Mouse (Mus musculus) neural tube, embryonic 11.5 days (tissue): ENCODE measurements around the gene Coq6. TPM values are rescaled to one million over a fixed set of nuclear protein-coding genes. Genes with fewer than 3 reads are reported as not detected.
A peak's percentile ranks its signal among the peaks of the same experiment; 100 is the strongest.

Experiments
- ATAC-seq: fragments of 200-750 bp; cut with Nextera tagmentation; 2 replicates; pipeline ENCODE4 v1.8.0; 2017; ENCODE audit warnings: moderate number of reproducible peaks, mild to moderate bottlenecking, moderate TSS enrichment, moderate library complexity; ENCODE audit not compliant: insufficient read depth, low FRiP score, low TSS enrichment
- DNase-seq: peaks from one replicate; pipeline ENCODE4 v3.0.0-alpha.2; 2015; ENCODE audit warnings: low spot score
- H3K27ac ChIP-seq: fragments of 300-500 bp; sonication (generic); 2 replicates; pipeline ENCODE4 v1.5.1; 2014; ENCODE audit warnings: low read depth, mild to moderate bottlenecking, low read length
- H3K27me3 ChIP-seq: fragments of 300-500 bp; sonication (generic); 2 replicates; pipeline ENCODE4 v1.6.1; 2014; ENCODE audit warnings: mild to moderate bottlenecking, low read length, mixed read lengths; ENCODE audit not compliant: control insufficient read depth, insufficient read depth
- H3K36me3 ChIP-seq: fragments of 300-500 bp; sonication (generic); 2 replicates; pipeline ENCODE4 v1.6.1; 2014; ENCODE audit warnings: mild to moderate bottlenecking, low read length, moderate library complexity, mixed read lengths; ENCODE audit not compliant: control insufficient read depth, insufficient read depth
- H3K4me1 ChIP-seq: fragments of 300-500 bp; sonication (generic); 2 replicates; pipeline ENCODE4 v1.6.1; 2014; ENCODE audit warnings: low read length, mixed read lengths; ENCODE audit not compliant: control insufficient read depth, insufficient read depth
- H3K4me2 ChIP-seq: fragments of 300-500 bp; sonication (generic); 2 replicates; pipeline ENCODE4 v1.6.1; 2014; ENCODE audit warnings: low read depth, mild to moderate bottlenecking, moderate library complexity
- H3K4me3 ChIP-seq: fragments of 300-500 bp; sonication (generic); 2 replicates; pipeline ENCODE4 v1.5.1; 2014; ENCODE audit warnings: low read depth, low read length
- H3K9ac ChIP-seq: fragments of 300-500 bp; sonication (generic); 2 replicates; pipeline ENCODE4 v1.6.1; 2014; ENCODE audit warnings: mild to moderate bottlenecking, low read length
- H3K9me3 ChIP-seq: fragments of 300-500 bp; sonication (generic); 2 replicates; pipeline ENCODE4 v1.6.1; 2016; ENCODE audit warnings: low read length; ENCODE audit not compliant: control insufficient read depth
- WGBS: fragments of 180-500 bp; shearing (Covaris S2); extraction: QIAGEN DNeasy Blood & Tissue Kit; methylation state at CpG from one replicate; pipeline ENCODE4 v1.1.7; 2014; 5-methylcytosine and 5-hydroxymethylcytosine counted together
- polyA plus RNA-seq: library from polyadenylated mRNA; unstranded; fragments of >200 nt; fragmentation: Nextera tagmentation; extraction: Ambion mirVana; gene quantifications from 2 replicates; pipeline ENCODE4 v1.2.1, GENCODE M21; 2014

Coq6 gene
- polyA plus RNA-seq, 1 experiment from 2014 or later: 43.0 TPM

DNA sequence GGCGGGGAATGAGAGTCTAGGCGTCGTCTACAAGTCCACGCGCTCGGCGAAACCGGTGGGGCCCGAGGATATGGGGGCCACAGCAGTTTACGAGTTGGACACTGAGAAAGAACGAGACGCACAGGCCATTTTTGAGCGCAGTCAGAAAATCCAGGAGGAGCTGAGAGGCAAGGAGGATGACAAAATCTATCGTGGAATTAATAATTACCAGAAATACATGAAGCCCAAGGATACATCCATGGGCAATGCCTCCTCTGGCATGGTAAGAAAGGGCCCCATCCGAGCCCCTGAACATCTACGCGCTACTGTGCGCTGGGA lies 56.1 kb downstream of the Coq6 start:
- Histone ChIP-seq H3K9ac (peak overlapping the region; percentile 71), H3K4me3 (peak overlapping the region; percentile 54), H3K36me3 (no peaks in the 10 kb centered on the region), H3K9me3 (0 out of 2 replicates have a peak, but pooled peaks cover 2% of the 10 kb centered on the region), H3K27me3 (no peaks in the 10 kb centered on the region), H3K4me1 (no peaks in the 10 kb centered on the region), H3K4me2 (peak overlapping the region; percentile 77), H3K27ac (no peak overlapping the region)
- DNase-seq (no peak), ATAC-seq (peak; percentile 45; the same call in 1 of the 2 replicates)
- WGBS: 33% methylated on average over 18 of the region's 18 CpGs

Other genes starting within 250 kb of the Coq6 start
- gene Dnal1, start 247.3 kb upstream of the Coq6 start, polyA plus RNA-seq: 5.5 and 6.2 TPM in 2 replicates
- 1.6 and 2.5 TPM in 2 replicates for gene Pnma1, start 213.2 kb upstream of the Coq6 start, polyA plus RNA-seq
- 4.4 and 5.9 TPM in 2 replicates for gene Elmsan1, start 142.8 kb upstream of the Coq6 start, polyA plus RNA-seq
- gene Ptgr2, start 76.4 kb upstream of the Coq6 start, polyA plus RNA-seq: 15.5 and 16.4 TPM in 2 replicates
- 119 and 125 TPM in 2 replicates for gene Zfp410, start 44.8 kb upstream of the Coq6 start, polyA plus RNA-seq
- 7.5 and 9.7 TPM in 2 replicates for gene Fam161b, start 176 bp downstream of the Coq6 start, polyA plus RNA-seq
- 9.9 and 12.4 TPM in 2 replicates for gene Entpd5, start 47.4 kb downstream of the Coq6 start, polyA plus RNA-seq
- gene Bbof1, start 47.4 kb downstream of the Coq6 start, polyA plus RNA-seq: 0.84 and 1.2 TPM in 2 replicates
- gene Rnf113a2, start 55.5 kb downstream of the Coq6 start, polyA plus RNA-seq: 28.1 and 29.7 TPM in 2 replicates
- 22.3 and 25.7 TPM in 2 replicates for gene Aldh6a1, start 89.3 kb downstream of the Coq6 start, polyA plus RNA-seq
- gene Lin52, start 89.8 kb downstream of the Coq6 start, polyA plus RNA-seq: 33.7 and 36.1 TPM in 2 replicates
- gene Vsx2, start 208.1 kb downstream of the Coq6 start, polyA plus RNA-seq: 7.3 and 7.4 TPM in 2 replicates